Mouse (Mus musculus): ENCODE measurements at regions not wholly inside any gene's neighbourhood (a gene's known extent, or its start where the extent isn't known, plus 50 kb on each side); places are given as distances from the start of the nearest gene placed in this dataset.
"Not testable (repeated sequence)": the region's sequence is repeated elsewhere in the genome, so short reads cannot be mapped to it uniquely, and the experiment has no call there.

DNA sequence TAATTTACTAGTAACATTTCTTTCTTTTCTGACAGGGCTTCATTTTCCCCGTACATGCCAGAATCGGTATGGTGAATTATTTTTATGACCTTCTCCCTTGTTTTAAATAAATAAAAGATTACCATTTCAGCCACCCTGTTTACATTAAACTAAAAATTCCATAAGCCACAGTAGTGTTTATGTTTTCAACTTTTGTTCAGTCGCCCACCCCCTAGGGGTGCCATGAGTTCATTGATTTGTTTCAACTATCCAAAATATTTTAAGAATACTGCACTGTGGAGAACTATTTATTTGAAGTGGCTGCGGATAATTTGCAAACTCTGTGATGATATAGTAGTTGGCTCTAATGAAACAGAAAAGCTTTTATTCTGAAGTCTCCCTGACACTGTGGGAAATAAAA lies 132.9 kb downstream of the Tfec start:
- no peak for DNase-seq (ENCODE audit: low spot score)

DNA sequence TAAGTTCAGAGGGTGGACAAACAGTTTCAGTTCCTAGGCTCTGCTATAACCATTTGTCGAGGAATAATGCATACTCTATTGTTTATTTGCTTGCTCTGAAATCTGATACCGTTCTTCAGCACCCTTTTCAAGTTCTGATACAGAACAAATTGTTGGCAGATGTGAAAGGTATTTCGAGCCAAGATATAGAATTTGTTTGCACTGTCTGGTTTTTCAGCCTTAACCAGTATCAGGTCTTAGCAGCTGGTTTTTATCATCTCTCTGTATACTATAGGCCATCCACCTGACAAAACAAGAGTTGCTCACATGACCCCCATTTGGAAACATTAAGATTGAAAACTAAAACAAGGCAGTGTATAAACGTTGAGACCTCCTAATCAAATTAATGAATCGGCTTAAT lies 133.5 kb downstream of the Tfec start:
- no peak for DNase-seq (ENCODE audit: low spot score)

DNA sequence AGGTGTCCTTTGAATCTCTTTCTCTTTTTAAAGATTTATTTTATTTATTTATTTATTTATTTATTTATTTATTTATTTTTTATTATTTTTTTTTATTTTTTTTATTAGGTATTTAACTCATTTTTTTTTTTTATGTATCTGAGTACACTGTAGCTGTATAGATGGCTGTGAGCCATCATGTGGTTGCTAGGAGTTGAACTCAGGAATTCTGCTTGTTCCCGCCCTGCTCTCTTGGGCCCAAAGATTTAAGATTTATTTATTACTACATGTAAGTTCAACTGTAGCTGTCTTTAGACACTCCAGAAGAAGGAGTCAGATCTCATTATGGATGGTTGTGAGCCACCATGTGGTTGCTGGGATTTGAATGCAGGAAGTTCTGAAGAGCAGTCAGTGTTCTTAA lies 143.2 kb downstream of the Tfec start:
- not testable (repeated sequence) for DNase-seq (ENCODE audit: low spot score)

DNA sequence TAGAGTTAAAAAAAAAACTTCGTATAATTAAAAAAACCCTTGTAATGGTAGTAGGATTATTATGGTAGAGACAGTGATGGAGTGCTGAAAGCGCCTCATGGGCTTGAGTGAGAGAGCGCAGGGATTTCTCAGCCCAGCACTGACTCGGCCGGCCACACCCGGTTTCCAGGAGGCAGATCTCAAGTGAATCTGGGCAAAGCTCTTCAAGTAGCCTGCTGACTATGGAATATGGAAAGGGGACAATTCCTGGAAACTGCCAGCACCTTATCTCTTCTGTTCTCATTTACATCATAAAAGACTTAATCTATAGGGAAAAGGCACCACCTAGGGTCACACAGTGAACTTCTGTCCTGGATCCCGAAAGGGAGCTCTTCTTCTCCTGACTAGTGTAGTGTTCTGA lies 165.1 kb downstream of the Tfec start:
- no peak for DNase-seq (ENCODE audit: low spot score)

DNA sequence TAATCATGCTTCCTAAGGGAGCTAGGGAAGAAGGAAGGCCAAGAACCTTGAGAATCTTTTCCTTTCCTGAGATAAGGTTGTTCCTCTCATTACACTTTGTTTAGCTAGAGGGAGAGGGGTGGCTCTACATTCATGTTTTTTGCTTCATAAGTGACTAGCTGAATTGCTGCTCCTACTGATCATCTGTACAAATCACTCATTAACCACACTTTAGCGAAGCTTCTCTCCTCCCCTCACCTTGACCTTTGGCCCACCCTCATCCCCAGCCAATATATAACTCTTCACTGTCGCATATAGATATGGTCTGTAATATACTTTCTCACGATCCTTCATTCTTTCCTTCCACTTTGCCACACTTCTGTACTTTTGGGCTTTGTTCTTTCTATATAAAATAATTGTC lies 166.1 kb downstream of the Tfec start:
- no peak for DNase-seq (ENCODE audit: low spot score)

DNA sequence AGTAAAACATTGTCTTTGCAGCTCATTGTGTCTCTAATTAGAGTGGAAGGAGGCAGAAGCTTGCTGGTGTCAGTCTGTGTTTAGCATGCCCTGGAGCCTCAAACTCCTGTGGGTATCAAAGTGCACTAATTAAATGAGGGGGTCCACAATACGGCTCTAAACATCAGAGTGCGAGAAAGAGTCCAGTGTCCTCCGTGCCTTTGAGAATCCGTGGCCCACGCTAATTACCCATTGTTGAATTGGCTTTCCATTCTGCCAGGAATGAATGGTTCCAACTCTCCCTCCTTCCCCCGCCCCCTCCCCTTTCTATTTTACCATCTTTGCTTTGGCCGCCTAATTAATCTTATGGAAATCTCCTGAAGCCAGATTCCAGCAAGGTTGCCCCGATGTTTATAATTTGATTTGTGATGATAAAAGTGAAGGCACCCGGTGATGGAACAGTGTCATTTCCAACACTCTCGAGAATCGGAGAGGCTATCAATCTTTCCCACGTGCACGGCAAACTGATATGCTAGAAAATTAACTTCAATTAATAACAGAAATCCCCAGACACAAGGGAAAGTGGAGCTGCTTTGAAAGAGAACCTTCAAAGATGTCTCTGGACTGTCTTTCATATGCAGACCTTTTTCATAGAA lies 170.9 kb downstream of the Tfec start:
- no peak for DNase-seq (ENCODE audit: low spot score)

DNA sequence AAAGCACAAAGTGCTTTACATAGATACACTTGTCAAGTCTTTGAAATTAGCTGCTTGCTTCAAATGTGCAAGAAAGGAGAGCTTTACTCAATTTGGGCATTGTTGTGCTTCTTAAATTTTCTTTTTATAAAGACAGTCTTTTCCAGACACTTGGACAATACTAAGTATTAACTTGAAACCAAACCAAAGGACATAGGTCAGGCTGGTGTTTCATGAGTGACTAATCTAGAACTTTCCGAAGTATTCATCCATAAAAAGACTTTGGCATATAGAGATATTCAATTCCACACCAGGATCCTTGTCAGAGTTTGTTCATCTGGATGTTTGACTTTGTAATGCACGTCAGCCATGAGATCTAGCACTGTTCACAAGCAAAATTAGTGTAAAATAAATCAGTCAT lies 173.0 kb downstream of the Tfec start:
- no peak for DNase-seq (ENCODE audit: low spot score)

DNA sequence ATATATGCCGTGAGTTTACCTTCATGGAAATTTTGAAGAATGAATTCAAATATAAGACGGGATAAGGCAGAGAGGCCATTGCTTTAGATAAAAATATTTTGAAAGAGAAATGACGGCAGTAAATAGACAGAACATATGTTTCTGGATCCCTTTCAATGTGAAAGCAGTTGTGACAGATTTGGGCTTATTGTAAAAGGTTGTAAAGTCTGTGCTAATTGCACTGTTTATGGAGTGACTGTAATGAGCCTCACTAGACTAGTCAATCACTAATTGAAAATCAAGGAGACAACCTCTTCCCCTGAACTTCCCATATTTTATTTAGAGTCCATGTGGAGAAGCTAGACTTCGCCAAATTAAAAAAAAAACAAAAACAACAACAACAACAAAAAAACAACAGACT lies 193.7 kb downstream of the Tfec start:
- no peak for DNase-seq (ENCODE audit: low spot score)

DNA sequence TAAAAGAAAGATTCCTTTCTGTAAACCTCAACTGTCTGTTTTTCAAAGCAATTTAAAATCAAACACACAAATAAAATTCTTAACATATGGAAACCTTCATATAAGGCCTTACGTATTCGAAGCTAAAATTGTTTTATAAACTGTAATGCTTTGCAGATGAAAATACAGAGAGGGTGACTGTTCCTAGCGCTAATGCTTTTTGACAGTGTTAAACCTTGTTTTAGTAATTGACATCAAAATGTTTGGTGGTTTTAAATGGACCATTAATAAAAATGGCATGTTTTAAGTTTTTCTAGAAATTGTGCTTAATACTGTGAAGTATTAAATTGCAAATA lies 194.9 kb downstream of the Tfec start:
- DNase-seq (ENCODE audit: low spot score) = no peak

DNA sequence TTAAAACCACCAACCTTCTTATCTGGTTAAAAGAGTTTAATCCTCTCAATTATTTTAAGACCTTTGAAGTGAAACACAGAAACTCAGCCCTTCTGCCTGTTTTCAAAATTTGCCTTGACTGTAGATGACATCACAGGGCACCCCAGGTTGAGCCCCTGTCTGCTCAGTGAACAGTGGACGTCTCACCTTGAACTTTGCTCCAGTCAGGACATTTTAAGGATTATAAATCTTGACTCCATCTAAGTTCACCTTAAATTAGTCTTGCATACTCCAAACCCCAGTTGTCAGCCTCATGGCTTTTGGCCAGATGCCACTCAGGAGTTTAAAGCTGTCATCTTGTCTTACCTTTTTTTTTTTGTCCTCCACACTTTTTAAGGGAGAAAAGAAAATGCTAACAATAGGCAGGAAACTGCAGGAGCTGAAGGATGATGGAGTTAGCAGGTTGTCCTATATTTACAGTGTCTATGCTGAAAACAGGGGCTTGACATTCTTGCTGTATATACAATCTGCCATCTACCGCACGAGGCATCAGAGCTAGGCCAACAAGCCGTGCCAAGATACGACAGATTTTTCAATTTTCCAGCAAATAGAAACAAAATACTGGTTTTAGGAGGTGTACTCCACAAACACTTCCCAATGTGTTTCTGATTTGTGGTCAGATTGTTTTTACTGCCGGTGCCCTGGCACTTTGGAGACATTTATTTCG lies 195.4 kb downstream of the Tfec start:
- DNase-seq (ENCODE audit: low spot score) = no peak

DNA sequence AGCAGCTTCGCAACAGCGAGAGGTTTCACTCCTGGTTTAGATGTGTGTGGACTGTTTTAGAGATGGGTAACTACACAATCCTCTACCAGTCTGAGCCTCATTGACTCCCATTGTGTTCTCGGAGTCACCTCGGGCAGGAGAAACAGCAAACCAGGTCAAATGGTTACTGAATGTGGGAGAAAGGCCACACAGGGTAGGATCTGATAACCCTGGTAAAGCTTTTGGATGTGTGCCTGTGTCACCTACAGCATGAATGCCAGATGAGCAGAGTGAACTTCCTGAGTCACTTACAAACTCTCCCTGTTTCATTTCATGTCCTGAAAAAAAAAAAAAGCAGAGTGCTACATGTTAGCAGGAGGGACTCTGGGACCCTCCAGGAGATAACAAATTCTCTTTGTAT lies 201.0 kb downstream of the Tfec start:
- DNase-seq (ENCODE audit: low spot score) = no peak

DNA sequence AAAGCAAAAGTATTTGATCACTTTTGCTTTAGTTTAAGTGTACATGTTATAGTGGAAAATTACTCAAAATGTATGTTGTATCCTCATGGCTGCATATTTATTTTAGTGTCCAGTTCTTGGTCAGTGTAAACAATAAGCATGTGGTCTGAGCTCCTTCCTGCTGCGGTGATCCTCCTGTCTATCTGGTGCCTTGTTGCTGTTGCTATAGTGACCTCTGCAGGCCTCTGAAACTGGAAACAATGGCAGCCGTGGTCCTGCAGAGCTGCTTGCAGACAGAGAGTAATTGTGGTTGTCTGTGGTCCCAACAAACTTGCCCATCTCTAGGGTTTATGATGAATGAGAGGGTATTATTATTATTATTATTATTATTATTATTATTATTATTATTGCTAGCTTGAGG lies 230.2 kb downstream of the Tfec start:
- DNase-seq (ENCODE audit: low spot score) = no peak

DNA sequence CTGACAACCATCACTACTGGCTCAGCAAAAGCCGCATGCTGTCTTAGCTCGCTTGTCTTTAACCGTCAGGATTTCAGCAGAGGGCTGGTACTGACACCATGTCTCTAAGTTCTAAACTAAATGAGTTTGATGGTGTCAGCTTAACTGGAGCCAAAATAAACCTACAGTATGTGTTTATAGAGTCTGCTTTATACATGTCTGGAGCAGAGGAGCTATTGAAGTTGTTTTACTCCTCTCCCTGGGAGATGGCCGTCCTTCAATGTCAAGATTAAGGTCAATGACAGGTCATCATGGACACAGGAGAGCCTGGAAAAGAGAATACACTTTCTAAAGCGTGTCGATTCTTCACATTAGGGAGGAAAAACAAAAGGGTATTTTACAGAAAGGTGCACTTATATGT lies 231.0 kb downstream of the Tfec start:
- DNase-seq (ENCODE audit: low spot score) = no peak

DNA sequence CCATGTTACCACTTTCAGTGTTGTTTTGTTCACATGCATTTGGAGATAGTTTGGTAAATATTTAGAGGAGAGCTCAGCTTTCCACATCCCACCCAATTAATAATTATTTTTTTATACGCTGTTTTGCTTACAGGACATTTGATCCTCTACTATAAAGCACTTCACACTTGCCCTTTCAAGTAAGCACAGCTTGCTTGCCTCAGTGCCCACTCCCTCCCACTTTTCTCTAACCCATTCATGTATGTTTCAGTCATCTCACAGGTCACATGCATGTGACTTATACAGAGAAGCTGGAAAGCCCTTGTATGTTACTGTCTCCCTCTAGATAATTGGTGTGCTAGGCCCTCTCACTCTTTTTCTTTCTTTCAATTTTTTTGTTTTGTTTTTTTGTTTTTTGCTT lies 252.0 kb downstream of the Tfec start:
- no peak for DNase-seq (ENCODE audit: low spot score)

DNA sequence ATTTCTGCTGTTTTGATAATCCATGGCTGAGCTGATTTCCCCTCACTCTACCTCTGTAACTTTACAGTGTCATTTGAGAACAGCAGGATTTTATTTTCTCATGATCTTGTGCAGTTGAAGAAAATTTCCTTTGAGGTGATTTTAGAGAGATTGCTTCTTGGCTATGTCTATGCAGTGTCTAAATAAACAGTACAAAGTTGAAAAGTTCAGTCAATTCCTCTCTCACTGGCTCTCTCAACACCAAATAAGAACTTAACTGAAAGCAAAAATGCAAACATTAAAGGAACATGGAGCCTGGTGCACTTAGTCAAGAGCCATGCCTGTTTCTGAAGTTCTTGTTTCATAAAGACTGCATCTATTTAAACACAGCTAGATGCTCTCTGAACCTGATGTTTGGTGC lies 254.7 kb downstream of the Tfec start:
- DNase-seq (ENCODE audit: low spot score) = no peak

DNA sequence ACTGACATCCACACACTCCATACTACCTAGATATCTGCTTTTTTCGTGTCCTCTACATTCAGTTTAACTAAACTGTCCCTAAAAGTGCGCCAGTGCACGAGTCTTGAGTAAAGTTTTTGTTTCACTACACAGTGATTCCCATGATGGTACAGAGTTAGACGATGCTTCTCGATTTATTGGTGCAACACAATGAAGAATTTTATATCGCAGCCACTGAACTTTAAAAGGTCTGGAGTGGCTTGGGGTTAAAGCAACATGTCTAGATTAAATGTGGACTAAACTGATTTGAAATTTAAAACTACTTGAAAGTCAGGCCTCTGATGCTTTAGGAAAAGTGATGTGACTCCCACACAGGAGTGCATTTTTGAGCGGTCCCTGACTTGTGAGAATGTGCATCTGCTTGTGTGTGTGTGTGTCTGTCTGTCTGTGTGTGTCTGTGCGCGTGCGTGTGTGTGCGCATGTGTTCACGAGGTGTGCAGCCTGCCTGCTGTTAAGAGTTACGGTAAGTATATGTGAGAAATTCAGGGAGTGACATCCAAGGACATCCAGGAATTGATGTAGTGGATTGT lies 261.4 kb downstream of the Tfec start:
- DNase-seq (ENCODE audit: low spot score) = no peak

DNA sequence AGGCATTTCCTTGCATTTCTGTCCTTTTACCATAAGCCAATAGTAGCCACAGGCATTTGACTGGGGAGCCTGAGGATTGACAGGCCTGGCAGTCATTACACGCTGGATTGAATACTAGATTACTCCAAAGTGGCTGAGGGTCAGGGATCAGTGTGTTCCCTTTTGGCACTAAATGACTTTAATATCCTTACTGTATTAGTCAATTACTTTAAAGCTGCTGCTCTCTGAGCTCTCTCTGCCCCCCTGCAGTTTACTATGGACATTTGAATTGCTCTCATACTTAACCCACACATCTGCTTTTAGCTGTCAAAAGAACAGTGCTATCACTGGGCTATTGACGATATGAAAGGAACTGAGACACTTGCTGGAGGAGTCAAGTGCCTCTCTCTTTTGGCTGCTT lies 262.1 kb downstream of the Tfec start:
- DNase-seq (ENCODE audit: low spot score) = no peak

DNA sequence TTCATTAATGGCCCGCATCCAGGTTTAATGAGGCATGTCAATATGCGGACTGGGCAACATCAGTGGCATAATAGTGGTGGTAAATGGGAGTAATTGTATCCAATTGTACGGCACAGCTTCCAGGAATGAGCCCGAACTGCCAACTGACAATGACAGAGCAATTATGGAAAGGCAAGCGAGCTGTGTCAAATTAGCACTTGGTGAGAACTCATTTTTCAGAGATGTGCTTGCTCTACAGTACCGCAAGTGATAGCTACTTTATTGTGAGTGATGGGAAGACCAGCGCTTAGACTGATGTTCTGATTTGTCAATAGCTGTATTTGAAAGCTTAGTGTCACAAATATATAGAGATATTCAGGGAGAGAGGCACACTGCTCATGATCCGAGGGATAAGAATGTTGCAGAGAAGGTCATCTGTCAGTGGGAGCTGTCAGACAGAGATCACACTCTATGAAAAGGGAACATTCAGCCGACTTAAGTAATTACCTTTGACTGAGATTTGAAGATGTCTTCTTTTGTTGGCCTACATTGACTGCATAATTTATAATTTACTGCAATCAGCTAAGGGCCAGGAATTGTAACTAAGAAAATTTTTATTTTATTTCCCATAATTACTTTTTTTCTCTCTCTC lies 290.7 kb downstream of the Tfec start:
- DNase-seq (ENCODE audit: low spot score) = no peak

DNA sequence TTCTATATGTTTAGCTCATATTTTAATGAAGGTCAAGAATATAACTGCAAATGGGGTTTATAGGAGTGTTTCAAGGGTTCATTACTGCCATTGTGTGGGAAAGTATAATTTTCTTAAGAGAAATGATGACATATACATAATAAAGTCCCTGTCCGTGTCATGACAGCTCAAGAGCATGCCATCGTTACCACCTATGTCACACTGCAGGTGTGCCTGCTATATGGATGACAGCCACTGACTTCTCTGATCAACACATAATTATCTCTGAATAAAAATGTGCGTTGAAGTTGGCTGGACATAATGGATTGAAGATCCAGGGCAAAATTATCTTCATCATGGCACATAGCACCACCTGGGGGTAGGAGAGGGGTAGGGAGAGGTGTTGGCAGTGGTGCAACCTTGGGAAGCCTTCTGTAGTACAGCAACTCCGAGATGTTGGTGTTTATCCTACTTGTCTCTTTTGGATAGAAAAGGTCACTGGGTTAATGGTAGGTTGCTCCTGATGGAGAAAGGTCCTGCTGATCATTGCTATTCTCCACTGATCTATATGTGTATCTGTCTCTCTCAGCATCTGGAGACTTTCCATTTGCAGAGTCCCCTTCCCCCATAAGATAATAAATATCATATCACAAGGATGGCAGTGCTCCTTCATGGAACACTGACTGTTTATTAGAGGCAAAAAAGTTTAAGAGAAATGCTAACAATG lies 291.4 kb downstream of the Tfec start:
- no peak for DNase-seq (ENCODE audit: low spot score)

DNA sequence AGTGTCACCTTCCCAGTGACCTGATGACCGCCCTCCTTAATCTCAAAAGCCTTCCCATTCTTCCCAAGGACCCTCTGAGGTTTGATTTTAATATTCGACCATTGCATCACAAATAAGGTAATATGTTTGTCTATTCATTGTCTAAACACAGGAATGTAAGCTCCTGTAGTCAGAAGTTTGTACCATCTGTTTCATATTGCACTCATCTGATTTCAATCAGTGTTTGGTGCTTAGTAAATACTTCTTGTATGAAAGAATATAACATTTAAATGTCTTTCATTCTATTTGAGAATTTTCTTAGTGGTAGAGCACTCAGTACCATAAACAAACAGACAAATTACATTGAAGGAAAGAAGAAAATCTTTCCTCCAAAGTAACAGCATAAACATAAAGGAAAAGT lies 305.8 kb downstream of the Tfec start:
- DNase-seq (ENCODE audit: low spot score) = no peak

DNA sequence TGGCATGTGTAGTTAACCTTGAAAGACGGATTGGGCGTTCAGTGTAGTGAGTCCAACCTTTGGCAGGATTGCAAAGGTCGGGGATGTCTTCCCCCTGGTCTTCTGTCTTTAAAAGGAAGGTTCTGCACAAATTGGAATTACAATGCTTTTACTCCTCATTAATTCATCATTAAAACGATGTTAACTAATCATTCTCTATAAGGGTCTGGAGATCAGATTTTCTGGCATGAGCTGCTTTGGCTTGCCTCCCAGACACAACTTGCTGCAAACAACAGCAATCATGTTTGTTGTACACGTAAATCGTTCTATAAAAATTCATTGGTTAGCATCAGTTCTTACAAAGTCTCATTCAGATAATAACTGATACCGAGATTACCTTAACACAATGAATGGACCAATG lies 315.9 kb downstream of the Tfec start:
- no peak for DNase-seq (ENCODE audit: low spot score)

DNA sequence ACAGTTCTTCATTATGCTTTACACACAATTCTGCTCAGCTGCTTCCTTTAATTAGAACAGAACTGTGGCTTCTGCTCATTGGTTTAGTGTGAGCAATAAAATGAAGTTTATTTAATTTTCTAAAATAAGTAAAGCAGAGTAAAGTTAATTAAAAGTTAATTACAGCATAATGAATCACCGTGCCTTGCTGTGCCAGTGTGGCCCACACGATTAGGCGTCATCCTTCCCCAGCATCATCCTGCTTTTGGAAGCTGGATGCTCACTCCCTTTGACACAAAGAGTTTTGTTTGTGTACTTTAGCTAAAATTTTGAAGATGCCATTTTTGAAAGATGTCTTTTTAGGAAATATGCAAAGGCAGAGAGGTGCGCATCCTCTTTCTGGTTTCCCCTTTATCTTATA lies 316.4 kb downstream of the Tfec start:
- no peak for DNase-seq (ENCODE audit: low spot score)

DNA sequence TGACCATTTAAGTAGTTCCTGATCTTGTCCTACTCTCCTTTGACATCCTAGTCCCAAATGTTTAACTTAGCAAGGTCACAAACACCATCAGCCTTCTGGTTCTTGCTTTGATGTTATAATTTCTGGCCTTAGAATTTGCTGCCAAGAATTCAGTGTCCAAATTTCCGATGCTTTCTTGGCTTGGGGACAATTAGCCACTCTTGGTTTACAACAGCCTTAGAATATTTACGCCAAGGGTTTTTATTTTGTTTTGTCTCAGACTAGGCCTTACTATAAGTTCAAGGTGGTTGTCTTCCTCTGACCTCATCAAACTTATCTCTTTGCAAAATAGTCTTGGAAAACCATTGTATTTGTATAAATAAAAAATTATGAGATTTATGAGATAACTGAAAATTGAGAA lies 322.4 kb downstream of the Tfec start:
- DNase-seq (ENCODE audit: low spot score) = no peak

All from ovary, adult 18-20 months (tissue).